Mouse (Mus musculus): Measurements from ENCODE around the gene Mrpl32. TPM values are rescaled to one million over a fixed set of nuclear protein-coding genes. Genes with fewer than 3 reads are reported as not detected.

Mrpl32 gene
- total and polyA plus RNA-seq, 3 experiments, result 10.4 to 42.3 (median 40.1) TPM

GRCm38 (mm10) chr13:14613553-14613952, 588 bp upstream of the Mrpl32 start:
- DNase-seq, result no peak
- Histone ChIP-seq H3K4me3 (peak overlapping the region; percentile 86), H3K9ac (ENCODE audit: low read depth, low read length) (peak overlapping the region; percentile 90), H3K36me3 (ENCODE audit: control insufficient read depth, insufficient read depth, low read length) (peaks cover 10% of the 10 kb centered on the region), H3K4me1 (ENCODE audit: control insufficient read depth, insufficient read depth, low read length) (peaks cover 3% of the 10 kb centered on the region; the same call in 1 of the 2 replicates), H3K79me2 (replicated peaks; ENCODE audit: control insufficient read depth, insufficient read depth, low read length) (peaks cover 6% of the 10 kb centered on the region; the same call in 1 of the 2 replicates), H3K27ac (peak overlapping the region; percentile 81), H3K27me3 (ENCODE audit: control insufficient read depth, insufficient read depth, low read length) (no peaks in the 10 kb centered on the region)
- no peak for TF ChIP-seq POLR2A (IDR thresholded peaks at IDR 0.05; ENCODE audit: insufficient read depth, low read depth, low read length)
- no peak for TF ChIP-seq CTCF (IDR thresholded peaks at IDR 0.05)
- TF ChIP-seq EP300 (IDR thresholded peaks at IDR 0.05; ENCODE audit: insufficient read depth, low read depth, low read length), result no peak
- intact Hi-C loops (cut with DNase I), result loop anchor here (2.0 to 10.0 kb wide), 3 partner anchors 15 to 661 kb away; partner anchors contain the start of genes Arid4b, B3galnt2 and Ggps1
- WGBS, result under 1% methylated on average over 9 of the region's 9 CpGs

- no peaks in the 10 kb centered on the region for H3K27me3 ChIP-seq (ENCODE audit: control insufficient read depth, insufficient read depth, low read length)
- intact Hi-C loops (cut with DNase I), result loop anchor here (2.0 to 10.0 kb wide), 3 partner anchors 16 to 660 kb away; partner anchors contain the start of genes Arid4b, B3galnt2 and Ggps1
Measured at GRCm38 (mm10) chr13:14612463-14612862, 502 bp downstream of the Mrpl32 start.

DNA sequence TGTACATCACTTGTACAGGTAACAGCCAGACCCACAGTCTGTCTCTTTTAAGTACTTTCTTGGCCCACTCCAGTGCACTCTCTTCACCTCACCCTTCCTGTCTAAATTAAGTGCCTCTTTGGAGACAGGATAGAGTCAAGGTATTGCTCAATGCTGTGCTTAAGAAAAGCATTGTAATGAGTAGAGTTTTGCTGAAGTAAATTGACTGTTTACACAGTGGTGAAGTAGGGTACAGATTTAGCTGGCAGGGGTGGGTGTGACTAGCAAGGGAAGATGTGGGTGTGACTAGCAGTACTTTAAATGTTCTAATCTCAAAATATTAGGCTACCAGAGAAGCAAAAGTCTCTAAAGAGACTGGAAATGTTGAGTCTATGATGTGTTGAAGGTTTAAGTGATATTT, 5.3 kb downstream of the Mrpl32 start:
- Histone ChIP-seq H3K27me3 (ENCODE audit: control insufficient read depth, insufficient read depth, low read length) (no peaks in the 10 kb centered on the region), H3K27ac (no peak overlapping the region), H3K9ac (ENCODE audit: low read depth, low read length) (no peak overlapping the region), H3K36me3 (ENCODE audit: control insufficient read depth, insufficient read depth, low read length) (peaks cover 4% of the 10 kb centered on the region), H3K79me2 (replicated peaks; ENCODE audit: control insufficient read depth, insufficient read depth, low read length) (no peaks in the 10 kb centered on the region), H3K4me3 (no peak overlapping the region), H3K4me1 (ENCODE audit: control insufficient read depth, insufficient read depth, low read length) (peaks cover 2% of the 10 kb centered on the region; the same call in 1 of the 2 replicates)
- no peak for DNase-seq
- TF ChIP-seq POLR2A (IDR thresholded peaks at IDR 0.05; ENCODE audit: insufficient read depth, low read depth, low read length), result no peak
- intact Hi-C loops (cut with DNase I), result loop anchor here (10.0 kb wide), 1 partner anchor 723 kb away; no protein-coding TSS in a partner anchor

More at GRCm38 (mm10) chr13:14612463-14612862, 502 bp downstream of the Mrpl32 start:
- peaks cover 3% of the 10 kb centered on the region; the same call in 1 of the 2 replicates for H3K4me1 ChIP-seq (ENCODE audit: control insufficient read depth, insufficient read depth, low read length)
- peaks cover 6% of the 10 kb centered on the region; the same call in 1 of the 2 replicates for H3K79me2 ChIP-seq (replicated peaks; ENCODE audit: control insufficient read depth, insufficient read depth, low read length)
- no peak for DNase-seq
- 5% methylated on average over 10 of the region's 10 CpGs for WGBS
- H3K36me3 ChIP-seq (ENCODE audit: control insufficient read depth, insufficient read depth, low read length), result peaks cover 10% of the 10 kb centered on the region
- TF ChIP-seq POLR2A (IDR thresholded peaks at IDR 0.05; ENCODE audit: insufficient read depth, low read depth, low read length), result no peak
- TF ChIP-seq CTCF (IDR thresholded peaks at IDR 0.05), result no peak
- TF ChIP-seq EP300 (IDR thresholded peaks at IDR 0.05; ENCODE audit: insufficient read depth, low read depth, low read length), result no peak
- peak overlapping the region; percentile 85 for H3K27ac ChIP-seq
- peak overlapping the region; percentile 86 for H3K4me3 ChIP-seq
- peak overlapping the region; percentile 94 for H3K9ac ChIP-seq (ENCODE audit: low read depth, low read length)

- intact Hi-C loops (cut with DNase I), result loop anchor here (10.0 kb wide), 1 partner anchor 718 kb away; no protein-coding TSS in a partner anchor
- Histone ChIP-seq H3K4me1 (ENCODE audit: control insufficient read depth, insufficient read depth, low read length) (no peaks in the 10 kb centered on the region), H3K79me2 (replicated peaks; ENCODE audit: control insufficient read depth, insufficient read depth, low read length) (no peaks in the 10 kb centered on the region), H3K36me3 (ENCODE audit: control insufficient read depth, insufficient read depth, low read length) (no peaks in the 10 kb centered on the region), H3K27ac (no peak overlapping the region), H3K9ac (ENCODE audit: low read depth, low read length) (no peak overlapping the region), H3K4me3 (no peak overlapping the region), H3K27me3 (ENCODE audit: control insufficient read depth, insufficient read depth, low read length) (no peaks in the 10 kb centered on the region)
- no peak for DNase-seq
- TF ChIP-seq EP300 (IDR thresholded peaks at IDR 0.05; ENCODE audit: insufficient read depth, low read depth, low read length) (no peak), CTCF (IDR thresholded peaks at IDR 0.05) (no peak), POLR2A (IDR thresholded peaks at IDR 0.05; ENCODE audit: insufficient read depth, low read depth, low read length) (no peak)
- WGBS, result 88% methylated on average over 2 of the region's 2 CpGs
Measured at GRCm38 (mm10) chr13:14602744-14603143, 10.2 kb downstream of the Mrpl32 start.

DNA sequence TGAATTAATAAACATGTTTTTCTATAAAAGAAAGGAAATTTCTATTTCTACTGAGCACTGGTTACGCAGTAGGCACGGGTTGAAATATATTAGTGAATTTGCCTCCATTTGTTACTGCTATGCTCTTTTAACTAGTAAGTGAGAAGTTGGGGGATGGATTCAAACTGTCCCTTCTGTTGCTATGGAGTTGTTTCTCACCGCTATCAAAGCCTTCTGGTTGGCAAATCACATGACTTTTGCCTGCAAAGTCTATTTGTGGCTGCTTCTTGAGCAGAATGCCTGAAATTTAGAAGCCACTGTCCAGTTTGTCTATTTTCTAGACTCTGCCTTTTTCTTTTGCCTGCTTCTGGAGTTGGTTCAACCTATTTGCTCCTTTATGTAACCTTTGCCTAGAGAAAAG, 32.6 kb downstream of the Mrpl32 start:
- no peaks in the 10 kb centered on the region for H3K4me1 ChIP-seq (ENCODE audit: control insufficient read depth, insufficient read depth, low read length)
- H3K36me3 ChIP-seq (ENCODE audit: control insufficient read depth, insufficient read depth, low read length), result no peaks in the 10 kb centered on the region
- TF ChIP-seq POLR2A (IDR thresholded peaks at IDR 0.05; ENCODE audit: insufficient read depth, low read depth, low read length) (no peak), EP300 (IDR thresholded peaks at IDR 0.05; ENCODE audit: insufficient read depth, low read depth, low read length) (no peak), CTCF (IDR thresholded peaks at IDR 0.05) (no peak)
- H3K27me3 ChIP-seq (ENCODE audit: control insufficient read depth, insufficient read depth, low read length), result no peaks in the 10 kb centered on the region
- H3K9ac ChIP-seq (ENCODE audit: low read depth, low read length), result no peak overlapping the region
- intact Hi-C loops (cut with DNase I), result no loop called here
- H3K4me3 ChIP-seq, result no peak overlapping the region
- DNase-seq, result no peak
- 68% methylated on average over 3 of the region's 3 CpGs for WGBS
- H3K27ac ChIP-seq, result no peak overlapping the region
- H3K79me2 ChIP-seq (replicated peaks; ENCODE audit: control insufficient read depth, insufficient read depth, low read length), result no peaks in the 10 kb centered on the region

- Histone ChIP-seq H3K27ac (no peak overlapping the region), H3K4me3 (no peak overlapping the region), H3K9ac (ENCODE audit: low read depth, low read length) (no peak overlapping the region), H3K27me3 (ENCODE audit: control insufficient read depth, insufficient read depth, low read length) (no peaks in the 10 kb centered on the region), H3K4me1 (ENCODE audit: control insufficient read depth, insufficient read depth, low read length) (no peaks in the 10 kb centered on the region), H3K79me2 (replicated peaks; ENCODE audit: control insufficient read depth, insufficient read depth, low read length) (no peaks in the 10 kb centered on the region), H3K36me3 (ENCODE audit: control insufficient read depth, insufficient read depth, low read length) (no peaks in the 10 kb centered on the region)
- DNase-seq, result no peak
- TF ChIP-seq CTCF (IDR thresholded peaks at IDR 0.05), result no peak
- no peak for TF ChIP-seq EP300 (IDR thresholded peaks at IDR 0.05; ENCODE audit: insufficient read depth, low read depth, low read length)
- intact Hi-C loops (cut with DNase I), result no loop called here
Measured at GRCm38 (mm10) chr13:14574128-14574527, 38.8 kb downstream of the Mrpl32 start.

Measured in heart, adult 2 months (tissue).